Mouse (Mus musculus): ENCODE results near the gene 4930524B15Rik. TPM values are rescaled to one million over a fixed set of nuclear protein-coding genes. Genes with fewer than 3 reads are reported as not detected.

Gene 4930524B15Rik
- total RNA-seq, 2 experiments from 2014 or later: not detected

- DNase-seq: no peak
- intact Hi-C loops (cut with DNase I): no loop called here
Observed at GRCm38 (mm10) chr11:32027474-32028342, 62.3 kb downstream of the 4930524B15Rik start.

- no peak for DNase-seq
- intact Hi-C loops (cut with DNase I): no loop called here
Observed at GRCm38 (mm10) chr11:32028605-32029004, 63.2 kb downstream of the 4930524B15Rik start.

Other genes starting within 250 kb of the 4930524B15Rik start
- 10 to 100 TPM; 69.8 to 83.8 TPM for gene Cpeb4, start 93.4 kb upstream of the 4930524B15Rik start, total RNA-seq (2021)
- gene Nsg2, start 34.9 kb downstream of the 4930524B15Rik start, total RNA-seq (2021): 1 to 10 TPM in 1 of 2 experiments, not detected in 1; 1.6 TPM
- gene Il9r, start 234.7 kb downstream of the 4930524B15Rik start, total RNA-seq (2021): not detected
- 10 to 100 TPM in 1 of 2 experiments, 1 to 10 TPM in 1; 9.8 to 10.7 TPM for gene Snrnp25, start 239.8 kb downstream of the 4930524B15Rik start, total RNA-seq (2021)